Mouse (Mus musculus): Measurements from ENCODE around the gene Slc5a5.

The Slc5a5 gene

GRCm38 (mm10) chr8:70892022-70892895, at the start of gene Slc5a5:
Gene Slc5a5, minus strand, starts transcription at chr8:70892757.
- DNase-seq (ENCODE audit: low spot score in 2 of 2), result no peak

GRCm38 (mm10) chr8:70941478-70941877, 48.9 kb upstream of the Slc5a5 start:
- DNase-seq (ENCODE audit: low spot score in 2 of 2), result no peak

- DNase-seq (ENCODE audit: low spot score in 2 of 2), result no peak
Measured at GRCm38 (mm10) chr8:70937200-70937599, 44.6 kb upstream of the Slc5a5 start.

- DNase-seq (ENCODE audit: low spot score in 2 of 2), result no peak
Measured at GRCm38 (mm10) chr8:70934786-70935185, 42.2 kb upstream of the Slc5a5 start.

GRCm38 (mm10) chr8:70933036-70933435, 40.5 kb upstream of the Slc5a5 start:
- no peak for DNase-seq (ENCODE audit: low spot score in 2 of 2)

GRCm38 (mm10) chr8:70931731-70932130, 39.2 kb upstream of the Slc5a5 start:
- DNase-seq (ENCODE audit: low spot score in 2 of 2), result no peak

GRCm38 (mm10) chr8:70928778-70929322, 36.3 kb upstream of the Slc5a5 start:
- no peak for DNase-seq (ENCODE audit: low spot score in 2 of 2)

GRCm38 (mm10) chr8:70928096-70928495, 35.5 kb upstream of the Slc5a5 start:
- no peak for DNase-seq (ENCODE audit: low spot score in 2 of 2)

GRCm38 (mm10) chr8:70926396-70926795, 33.8 kb upstream of the Slc5a5 start:
- no peak for DNase-seq (ENCODE audit: low spot score in 2 of 2)

GRCm38 (mm10) chr8:70925754-70926153, 33.2 kb upstream of the Slc5a5 start:
- no peak for DNase-seq (ENCODE audit: low spot score in 2 of 2)

GRCm38 (mm10) chr8:70924151-70924550, 31.6 kb upstream of the Slc5a5 start:
- no peak for DNase-seq (ENCODE audit: low spot score in 2 of 2)

- no peak for DNase-seq (ENCODE audit: low spot score in 2 of 2)
Measured at GRCm38 (mm10) chr8:70920049-70920922, 27.7 kb upstream of the Slc5a5 start.

GRCm38 (mm10) chr8:70914704-70915103, 22.1 kb upstream of the Slc5a5 start:
- DNase-seq (ENCODE audit: low spot score in 2 of 2), result no peak

GRCm38 (mm10) chr8:70913523-70913922, 21.0 kb upstream of the Slc5a5 start:
- no peak for DNase-seq (ENCODE audit: low spot score in 2 of 2)

GRCm38 (mm10) chr8:70912955-70913354, 20.4 kb upstream of the Slc5a5 start:
- DNase-seq (ENCODE audit: low spot score in 2 of 2), result no peak

GRCm38 (mm10) chr8:70911596-70911995, 19.0 kb upstream of the Slc5a5 start:
- no peak for DNase-seq (ENCODE audit: low spot score in 2 of 2)

- DNase-seq (ENCODE audit: low spot score in 2 of 2), result no peak
Measured at GRCm38 (mm10) chr8:70907518-70907917, 15.0 kb upstream of the Slc5a5 start.

- peak; percentile 82 to 89 for DNase-seq (ENCODE audit: low spot score in 2 of 2)
Measured at GRCm38 (mm10) chr8:70905831-70906736, 13.5 kb upstream of the Slc5a5 start, which contains the start of gene Map1s. Gene Map1s, plus strand, starts transcription at chr8:70905932.

- no peak for DNase-seq (ENCODE audit: low spot score in 2 of 2)
Measured at GRCm38 (mm10) chr8:70905463-70905830, 12.9 kb upstream of the Slc5a5 start.

GRCm38 (mm10) chr8:70904532-70904931, 12.0 kb upstream of the Slc5a5 start:
- DNase-seq (ENCODE audit: low spot score in 2 of 2), result no peak

GRCm38 (mm10) chr8:70903582-70903981, 11.0 kb upstream of the Slc5a5 start:
- DNase-seq (ENCODE audit: low spot score in 2 of 2), result no peak

Data from frontal cortex, postnatal 10 days (tissue).